Mouse (Mus musculus): ENCODE measurements around the gene Golga7b.
A peak's percentile ranks its signal among the peaks of the same experiment; 100 is the strongest.

The Golga7b gene

DNA sequence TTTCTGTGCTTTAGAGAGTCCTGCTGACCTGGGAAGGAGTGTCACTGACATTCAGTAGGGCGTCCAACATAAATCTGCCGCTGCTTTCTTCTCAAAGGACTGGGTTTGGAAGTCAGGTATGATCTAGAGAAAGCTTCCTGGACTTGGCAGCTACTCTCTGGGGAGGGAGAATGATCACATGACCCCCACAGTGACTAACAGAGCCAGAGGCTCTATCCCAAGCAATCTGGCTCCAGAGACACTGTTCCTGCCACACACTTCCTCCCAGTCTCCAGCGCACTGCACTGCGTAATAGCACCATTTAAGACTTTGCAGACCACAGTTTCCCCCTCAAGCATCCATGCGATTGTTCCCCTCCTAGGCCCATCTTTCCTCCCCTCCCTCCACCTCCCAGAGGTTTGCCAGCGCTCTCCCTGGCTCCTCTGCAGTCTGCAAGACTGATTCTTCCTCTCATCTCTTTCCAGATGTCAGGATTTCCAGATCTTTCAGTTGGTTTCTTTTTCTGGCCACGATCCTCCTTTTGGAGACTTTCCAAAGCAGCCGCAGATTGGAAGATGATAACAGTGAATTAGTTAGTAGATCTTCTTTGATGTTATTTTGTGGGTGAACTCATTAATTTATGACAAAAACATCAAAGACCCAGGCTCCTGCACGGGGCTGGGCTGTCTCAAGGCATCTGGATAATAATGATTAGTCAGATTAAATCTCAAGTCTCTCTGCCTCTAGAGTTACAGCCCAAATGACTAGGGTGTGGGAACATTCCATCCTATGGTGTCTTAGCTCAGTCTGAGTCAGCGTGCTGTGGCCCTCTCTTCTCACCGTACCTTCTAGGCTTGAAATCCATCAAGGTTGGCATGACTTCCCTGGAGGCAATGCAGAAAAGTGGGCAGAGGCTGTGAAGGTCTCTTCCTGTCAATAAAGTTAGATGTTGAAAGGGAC, 2.9 kb downstream of the Golga7b start:
- DNase-seq (ENCODE audit: low spot score in 2 of 2), result no peak

DNA sequence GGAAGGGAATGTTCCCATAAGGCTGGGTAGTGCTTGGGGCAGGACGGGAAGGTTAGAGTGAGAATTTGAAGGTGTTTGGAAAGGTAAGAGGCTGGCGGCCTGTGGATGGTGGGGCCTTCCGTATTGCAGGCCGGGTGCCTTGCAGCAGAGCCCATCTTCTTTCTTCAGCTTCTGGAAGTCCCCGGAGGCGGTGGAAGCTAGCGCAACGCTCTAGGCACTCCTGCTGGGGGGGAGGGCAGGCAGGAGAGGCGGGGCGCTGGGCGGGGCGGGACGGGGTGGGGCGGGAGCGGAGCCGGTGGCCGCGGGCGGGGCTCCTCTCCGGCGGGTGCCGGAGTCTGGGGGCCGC, 8.0 kb downstream of the Golga7b start:
- peak in 1 of 2 experiments; percentile 32 for DNase-seq (ENCODE audit: low spot score in 2 of 2)

DNA sequence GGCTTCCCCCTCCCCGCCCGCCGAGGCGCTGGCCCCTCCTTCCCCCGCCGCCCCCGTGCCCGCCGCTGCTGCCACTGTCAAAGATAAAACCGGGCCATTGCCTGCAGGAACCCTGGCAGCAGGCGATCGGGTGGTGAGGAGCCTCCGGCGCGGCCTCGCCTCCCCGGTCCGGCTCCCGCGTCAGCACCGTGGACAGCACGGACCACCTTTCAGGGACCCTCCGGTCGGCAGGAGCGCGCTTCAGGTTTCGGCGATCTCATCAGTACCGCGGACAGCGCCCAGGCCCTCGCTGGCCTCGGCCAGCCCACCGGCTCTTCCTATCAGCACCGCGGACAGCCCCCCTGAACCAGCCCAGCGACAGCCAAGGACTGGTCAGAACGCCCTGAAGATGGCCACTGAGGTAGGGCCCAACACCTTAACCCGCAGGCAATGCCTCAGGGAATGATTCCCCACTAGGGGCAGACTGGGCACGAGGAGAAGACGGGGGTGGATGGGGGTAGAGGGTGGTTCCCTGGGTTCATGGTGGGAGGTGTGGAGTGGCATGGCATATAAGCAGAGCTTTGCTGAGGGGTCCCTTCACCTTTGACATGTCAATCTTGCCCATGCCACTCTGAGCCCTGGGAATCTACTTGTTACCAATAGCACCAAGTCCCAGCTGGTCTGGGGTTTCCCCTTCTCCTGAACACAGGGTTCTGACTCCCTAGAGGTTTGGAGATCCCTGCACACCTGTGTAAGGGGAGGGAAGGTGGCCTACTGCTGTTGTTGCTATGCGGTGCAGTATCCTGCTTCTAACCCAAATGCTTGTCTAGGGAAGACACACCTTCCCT, 8.6 kb downstream of the Golga7b start:
- DNase-seq (ENCODE audit: low spot score in 2 of 2), result peak; percentile 36 to 40

DNA sequence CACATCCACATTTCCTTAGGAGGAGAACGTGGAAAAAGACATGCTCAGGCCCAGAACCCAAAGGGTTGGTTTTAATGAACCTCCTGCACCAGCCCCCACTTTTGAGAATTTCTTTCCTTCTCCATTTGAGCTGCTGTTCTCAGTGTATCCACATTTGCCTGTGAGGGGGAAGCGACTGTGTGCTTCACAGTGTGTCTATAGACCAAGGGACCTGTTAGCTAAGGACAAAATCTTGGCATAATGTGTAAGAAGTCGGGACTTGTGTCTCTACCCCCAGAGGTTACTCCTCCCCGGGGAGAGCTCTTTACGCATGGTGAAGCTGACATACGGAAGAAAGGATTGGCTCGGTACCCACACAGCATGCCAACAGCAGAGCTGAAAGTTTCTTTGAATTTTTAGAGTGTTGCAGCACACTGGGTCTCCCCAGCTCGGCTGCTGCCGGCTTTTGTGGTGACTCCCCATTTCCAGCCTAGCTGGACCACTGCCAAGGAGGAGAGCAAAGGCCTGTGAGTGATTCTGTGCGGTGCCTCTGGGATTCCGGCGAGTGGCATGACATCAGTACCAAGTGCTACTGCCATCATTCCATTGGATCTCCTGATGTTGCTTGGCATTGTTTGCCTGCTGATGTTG, 9.4 kb downstream of the Golga7b start:
- DNase-seq (ENCODE audit: low spot score in 2 of 2), result peak; percentile 16 to 41

DNA sequence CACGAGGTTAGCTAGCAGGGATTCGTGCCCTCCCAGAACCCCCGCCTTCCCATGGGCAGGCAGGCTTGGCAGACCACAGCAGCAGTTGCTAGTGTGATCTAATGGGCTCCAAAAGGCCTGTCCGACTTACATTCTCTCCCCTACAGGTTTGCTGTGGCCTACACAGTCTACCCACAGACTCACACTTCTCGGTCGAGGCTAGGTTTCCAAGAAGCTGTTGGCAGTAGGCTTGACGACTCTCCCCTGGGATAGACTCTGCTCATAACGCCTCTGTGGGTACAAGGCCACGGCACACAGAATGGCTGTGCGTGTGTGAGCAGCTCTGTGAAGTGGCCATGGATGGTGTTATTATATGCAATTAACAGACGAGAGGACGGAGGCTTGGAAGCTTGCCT, 9.9 kb downstream of the Golga7b start:
- DNase-seq (ENCODE audit: low spot score in 2 of 2), result no peak

DNA sequence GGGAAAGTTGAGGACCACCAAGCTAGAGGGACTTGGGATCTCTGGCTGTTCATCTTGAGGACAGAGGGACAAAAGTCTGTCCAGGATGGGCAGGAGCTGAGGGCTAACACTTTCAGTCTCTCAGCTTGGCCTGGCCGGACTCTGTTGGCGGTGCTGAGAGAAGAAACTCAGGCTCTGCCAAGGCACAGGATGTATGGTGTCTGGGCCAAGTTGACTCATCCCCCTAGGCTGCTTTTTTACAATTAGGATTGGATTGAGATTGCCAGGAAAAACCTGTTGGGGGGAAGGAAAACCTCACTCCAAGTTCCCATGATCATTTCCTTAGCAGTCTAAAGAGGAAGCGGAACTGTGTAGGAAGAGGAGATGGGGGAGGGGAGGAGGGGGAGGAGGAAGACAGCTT, 10.7 kb downstream of the Golga7b start:
- no peak for DNase-seq (ENCODE audit: low spot score in 2 of 2)

DNA sequence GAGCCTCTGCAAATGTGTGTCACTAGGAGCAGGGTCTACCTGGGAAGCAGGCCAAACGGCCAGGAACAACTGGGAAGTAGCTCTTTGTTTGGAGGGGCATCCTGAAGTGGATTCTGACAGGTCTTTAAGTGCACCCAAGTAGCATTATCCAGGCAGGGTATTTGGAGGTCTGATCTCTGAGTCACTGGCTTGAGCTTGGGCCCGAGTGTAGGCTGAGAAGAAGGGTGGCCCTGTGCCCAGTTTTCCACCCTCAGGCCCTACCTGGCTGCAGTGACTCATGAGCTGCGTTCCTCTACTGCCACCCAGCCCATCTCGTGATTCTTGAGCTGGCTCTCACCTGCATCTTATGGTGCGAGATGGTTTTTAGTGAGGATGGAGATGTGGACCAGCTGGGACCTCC, 11.2 kb downstream of the Golga7b start:
- DNase-seq (ENCODE audit: low spot score in 2 of 2), result no peak

DNA sequence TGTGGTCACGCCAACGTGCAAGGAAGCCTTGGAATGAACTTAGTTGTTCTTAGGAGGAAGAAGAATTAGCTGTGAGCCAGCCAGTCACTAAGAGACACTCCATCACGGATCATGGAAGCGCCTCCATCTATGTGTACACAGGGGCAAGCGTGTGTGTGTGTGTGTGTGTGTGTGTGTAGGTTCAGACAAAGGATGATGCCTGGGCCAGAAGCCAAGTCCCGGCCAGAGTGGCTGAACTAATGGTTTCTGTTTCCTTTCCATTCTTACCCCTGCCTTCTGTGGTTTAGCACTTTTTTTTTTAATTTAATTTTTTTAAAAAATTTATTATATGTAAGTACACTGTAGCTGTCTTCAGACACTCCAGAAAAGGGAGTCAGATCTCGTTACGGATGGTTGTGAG, 13.1 kb downstream of the Golga7b start:
- DNase-seq (ENCODE audit: low spot score in 2 of 2), result no peak

DNA sequence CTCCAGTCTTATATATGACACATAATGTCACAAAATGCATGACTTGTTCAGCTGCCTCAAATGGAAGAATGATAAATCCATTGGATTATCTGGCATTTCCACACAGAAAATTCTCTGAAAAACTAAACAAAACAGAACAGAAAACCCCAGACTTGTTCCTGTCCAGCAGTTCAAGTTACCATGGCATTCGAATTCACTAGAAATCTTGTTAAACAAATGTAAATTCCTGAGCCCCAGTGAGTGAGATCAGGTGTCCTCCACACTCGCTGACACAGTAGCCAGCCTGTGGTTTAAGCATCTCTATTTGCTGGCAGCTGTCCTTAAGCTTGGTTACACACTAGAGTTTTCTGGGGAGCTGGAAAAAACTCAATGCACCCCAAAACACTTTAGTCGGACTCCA, 16.1 kb downstream of the Golga7b start:
- no peak for DNase-seq (ENCODE audit: low spot score in 2 of 2)

DNA sequence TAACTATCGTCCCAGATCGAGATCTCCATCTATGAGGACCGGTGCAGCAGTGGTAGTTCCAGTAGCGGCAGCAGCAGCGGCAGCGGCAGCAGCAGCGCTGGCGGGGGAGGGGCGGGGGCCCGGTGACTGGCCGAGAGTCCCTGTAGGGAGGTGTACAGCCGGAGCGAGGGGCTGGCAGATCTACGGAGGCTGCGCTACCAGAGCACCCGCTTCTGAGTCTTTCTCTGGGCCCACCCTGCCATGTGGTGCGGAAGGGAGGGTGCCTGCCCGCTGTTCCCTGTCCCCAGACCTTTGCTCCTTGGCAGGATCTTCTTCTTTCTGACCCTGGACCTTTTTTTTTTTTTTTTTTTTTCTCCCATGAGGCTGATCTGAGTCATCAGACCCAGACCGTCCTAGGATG, 21.0 kb downstream of the Golga7b start:
- no peak for DNase-seq (ENCODE audit: low spot score in 2 of 2)

DNA sequence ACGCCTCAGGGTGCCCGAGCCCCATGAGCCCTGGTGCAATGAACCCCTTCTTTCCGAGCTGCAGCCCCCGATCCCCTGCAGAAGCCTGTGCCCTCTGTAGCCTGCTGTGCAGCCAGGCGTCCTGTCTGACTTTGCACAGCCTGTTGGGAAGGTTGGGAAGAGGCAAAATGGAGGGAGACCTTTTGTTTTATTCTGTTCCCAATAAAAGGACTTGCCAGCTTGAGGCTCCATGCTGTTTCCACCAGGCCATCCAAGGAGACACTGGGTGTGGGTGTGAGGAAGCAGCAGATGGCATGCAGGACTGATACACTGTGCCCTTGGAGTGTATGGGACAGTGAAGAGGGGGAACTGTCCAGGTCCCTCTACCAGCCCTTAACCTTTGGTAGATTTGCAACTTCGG, 22.7 kb downstream of the Golga7b start:
- DNase-seq (ENCODE audit: low spot score in 2 of 2), result no peak

DNA sequence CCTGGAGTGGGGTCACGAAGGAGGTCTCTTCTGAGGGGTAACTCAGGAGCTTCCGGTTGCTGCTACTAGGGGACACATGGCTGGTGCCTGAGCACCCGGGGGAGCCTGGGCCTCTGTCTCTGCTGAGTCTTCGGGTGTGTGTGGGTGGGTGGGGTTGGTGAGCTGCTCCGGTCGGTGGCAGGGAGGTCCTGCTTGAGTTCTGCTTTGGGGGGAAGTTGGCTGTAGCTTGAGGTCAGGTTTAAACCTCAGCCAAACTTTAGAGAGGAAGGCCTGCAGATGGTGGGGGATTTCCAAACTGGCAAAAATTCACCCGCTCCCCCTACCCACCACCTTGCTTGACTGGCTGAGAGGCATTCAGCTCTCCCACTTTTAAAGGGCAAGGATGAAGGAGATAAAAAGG, 23.8 kb downstream of the Golga7b start:
- no peak for DNase-seq (ENCODE audit: low spot score in 2 of 2)

DNA sequence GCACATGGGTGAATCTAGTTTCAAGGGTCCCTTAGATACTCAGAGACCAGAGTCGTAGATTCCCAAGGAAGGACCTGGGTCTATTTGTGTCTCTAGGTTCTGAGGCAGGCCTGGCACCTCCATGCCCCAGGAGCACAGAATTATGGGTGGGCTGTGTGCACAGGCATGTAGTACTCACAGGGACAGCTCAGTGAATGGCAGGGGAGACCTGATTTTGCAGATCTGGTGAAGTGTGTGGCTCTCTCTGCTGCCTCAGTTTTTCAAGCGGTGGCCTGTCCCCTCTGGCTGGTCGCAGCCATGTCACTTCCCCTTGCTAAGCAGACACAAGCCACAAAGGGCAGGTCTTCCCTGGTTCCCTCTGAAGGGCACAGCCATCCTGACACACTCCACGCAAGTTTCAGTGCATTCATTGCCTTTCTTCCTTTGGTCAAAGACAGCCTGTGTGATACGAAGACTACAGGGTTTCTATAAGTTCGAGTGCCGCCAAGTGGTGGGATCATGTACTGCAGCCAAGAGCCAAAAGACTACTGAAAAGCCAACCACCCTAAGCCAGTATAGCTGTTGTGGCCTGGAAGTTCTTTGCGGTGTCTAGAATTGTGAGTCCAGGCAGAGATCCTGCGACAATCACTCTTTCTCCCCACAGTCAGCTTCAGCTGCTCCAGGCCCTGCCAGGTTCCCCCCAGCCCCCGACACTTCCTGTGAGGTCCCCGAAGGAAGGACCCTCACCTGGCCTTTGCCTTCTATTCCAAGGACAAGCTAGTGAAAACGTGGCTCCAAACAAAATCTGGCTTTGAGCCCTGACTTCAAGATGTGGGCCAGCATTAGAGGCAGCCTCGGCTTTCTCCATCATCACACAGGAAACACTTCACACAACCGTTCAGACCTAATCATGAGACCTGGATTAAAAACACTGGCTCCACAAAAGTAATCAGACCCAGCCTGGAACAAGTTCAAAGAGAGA, 24.9 kb downstream of the Golga7b start:
- DNase-seq (ENCODE audit: low spot score in 2 of 2), result peak; percentile 93 to 99

DNA sequence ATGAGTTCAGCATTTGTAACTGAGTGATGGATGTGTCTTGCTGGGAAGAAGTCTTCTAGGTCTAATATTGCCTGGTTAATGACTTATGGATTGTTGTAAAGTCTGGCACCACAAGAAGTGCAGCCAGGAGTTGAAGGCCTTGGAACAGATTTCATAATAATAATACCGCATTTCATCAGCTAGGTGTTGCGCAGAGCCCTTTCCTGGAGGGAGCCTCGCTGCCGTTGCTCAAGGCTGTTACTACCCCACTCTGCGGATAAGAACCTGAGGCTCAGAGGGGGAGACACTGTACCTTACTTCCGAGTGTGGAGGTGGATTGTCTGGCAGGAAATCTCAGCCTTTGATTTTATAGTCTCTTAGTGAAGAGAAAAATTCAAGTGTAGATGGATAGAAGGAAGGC, 29.9 kb downstream of the Golga7b start:
- DNase-seq (ENCODE audit: low spot score in 2 of 2), result no peak

DNA sequence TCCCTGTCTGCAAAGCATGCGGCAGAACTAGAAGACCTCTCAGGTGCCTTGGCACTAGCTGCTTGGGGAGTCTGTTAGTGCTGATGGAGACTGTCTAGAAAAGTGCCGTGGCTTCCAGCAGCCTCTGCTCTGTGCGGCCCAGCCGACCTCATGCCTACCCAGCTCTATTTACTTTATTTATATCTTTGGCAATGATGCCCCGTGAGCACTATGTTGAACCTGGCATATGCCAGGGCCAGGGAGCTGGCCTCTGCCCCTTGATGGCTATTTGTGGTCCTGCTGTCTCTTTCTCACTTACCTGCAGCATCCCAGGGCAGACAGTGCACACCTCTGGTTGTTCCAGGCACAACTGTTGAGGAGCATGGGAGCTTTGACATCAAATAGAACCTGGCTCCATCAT, 31.1 kb downstream of the Golga7b start:
- no peak for DNase-seq (ENCODE audit: low spot score in 2 of 2)

DNA sequence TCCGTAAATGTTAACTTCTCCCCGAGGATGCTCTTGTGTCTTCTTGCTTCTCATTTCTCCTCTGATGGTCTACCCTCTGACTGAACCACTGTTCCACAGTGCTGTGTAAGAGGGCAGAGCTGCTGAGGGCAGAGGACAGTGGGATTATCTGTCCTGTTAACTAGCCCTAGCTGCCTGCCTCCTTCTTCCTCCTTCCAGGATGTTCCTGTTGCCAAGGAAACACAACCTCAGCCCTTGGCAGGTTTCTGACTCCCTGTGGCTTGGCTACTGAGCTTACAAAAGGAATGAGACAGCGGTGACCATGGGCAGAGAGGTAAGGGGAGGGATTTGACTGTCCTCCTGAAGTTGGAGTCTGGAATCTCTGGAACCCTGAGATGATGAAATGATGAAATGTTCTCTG, 32.2 kb downstream of the Golga7b start:
- DNase-seq (ENCODE audit: low spot score in 2 of 2), result no peak

DNA sequence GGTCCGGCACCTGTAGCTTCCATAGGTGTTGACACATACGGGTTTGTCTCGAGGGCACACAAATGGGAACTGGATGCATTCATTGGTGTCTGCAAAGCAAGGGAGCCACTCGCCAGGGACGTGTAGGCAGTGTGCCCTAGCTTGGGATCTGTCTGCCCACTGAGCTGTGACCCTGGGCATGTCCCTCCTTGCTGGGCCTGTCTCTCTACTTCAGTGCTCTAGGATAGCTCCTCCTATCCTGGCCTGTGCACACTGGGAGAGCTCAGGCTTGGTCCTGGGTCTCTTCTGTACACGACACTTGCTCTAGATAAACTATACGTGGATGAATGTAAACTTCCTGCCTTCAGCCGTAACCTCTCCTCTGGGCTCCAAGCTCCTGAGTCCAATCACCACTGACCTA, 36.8 kb downstream of the Golga7b start:
- no peak for DNase-seq (ENCODE audit: low spot score in 2 of 2)

DNA sequence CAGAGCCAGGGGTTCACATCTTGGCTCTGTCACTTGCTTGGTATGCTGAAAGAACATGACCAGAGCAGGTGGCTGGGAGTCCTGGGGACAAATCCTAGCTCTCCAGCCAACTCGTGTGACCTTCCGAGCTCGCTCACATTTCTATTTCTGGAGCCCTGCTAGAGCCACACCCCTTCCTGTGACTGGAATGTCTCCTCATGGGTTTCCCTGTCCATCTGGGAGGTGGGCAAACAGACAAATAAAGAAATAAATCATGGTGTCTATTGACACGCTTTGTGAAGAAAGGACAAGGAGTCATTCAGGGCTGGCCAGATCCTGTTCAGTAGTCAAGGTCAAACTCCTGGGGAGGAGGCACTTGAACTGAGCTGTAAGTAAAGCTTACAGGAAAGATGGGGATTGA, 41.0 kb downstream of the Golga7b start:
- no peak for DNase-seq (ENCODE audit: low spot score in 2 of 2)

DNA sequence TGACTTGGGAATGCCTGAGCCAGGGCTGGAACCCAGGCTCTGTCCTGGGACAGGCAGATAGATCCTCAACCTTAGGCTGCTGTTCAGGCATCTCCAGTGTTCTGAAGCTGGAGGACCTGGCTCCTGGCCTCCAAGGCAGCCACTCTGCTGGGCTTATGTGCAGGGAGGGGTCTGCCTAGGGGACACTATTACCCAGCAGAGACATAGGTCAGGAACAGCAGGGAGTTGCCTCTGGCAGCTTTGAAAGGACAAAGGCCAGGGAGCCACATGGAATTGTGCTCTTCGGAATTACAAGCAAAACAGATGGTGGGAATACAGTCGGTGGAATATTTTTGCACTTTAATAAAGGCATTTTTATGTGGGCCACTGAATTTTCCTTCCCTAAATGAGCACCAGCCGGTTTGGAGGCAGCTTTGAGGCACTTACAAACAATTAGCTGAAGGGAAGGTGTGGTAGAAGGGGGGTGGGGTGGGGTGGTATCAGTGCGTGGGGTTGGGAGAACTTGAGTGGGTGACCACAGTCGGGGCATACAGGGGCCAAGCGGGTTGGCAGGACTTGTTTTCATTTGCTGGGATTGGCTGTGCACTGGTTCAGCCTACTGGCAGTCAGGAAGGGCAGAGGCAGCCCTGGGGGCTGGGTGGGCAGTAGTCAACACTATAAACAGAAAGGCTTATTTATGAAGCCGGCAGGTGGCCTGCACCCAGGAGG, 43.7 kb downstream of the Golga7b start:
- DNase-seq (ENCODE audit: low spot score in 2 of 2), result no peak

DNA sequence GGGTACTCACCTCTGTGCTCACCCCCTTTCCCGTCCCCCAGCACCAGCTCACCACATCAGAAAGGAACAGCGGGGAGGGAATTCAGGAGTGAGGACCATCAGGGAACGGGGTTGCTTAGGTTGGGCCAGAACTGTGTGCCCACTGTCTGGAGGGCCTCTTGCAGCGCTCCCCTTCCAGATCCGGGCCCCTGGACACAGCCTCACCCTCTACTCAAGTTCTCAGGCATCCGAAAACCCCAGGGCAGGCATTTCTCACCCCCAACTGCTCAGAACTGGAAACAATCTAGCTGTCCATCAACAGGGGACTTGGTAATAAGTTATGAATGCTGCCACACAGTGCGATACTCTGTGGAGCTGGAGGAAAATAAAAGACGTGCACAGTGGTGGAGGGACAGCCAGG, 44.7 kb downstream of the Golga7b start:
- no peak for DNase-seq (ENCODE audit: low spot score in 2 of 2)

DNA sequence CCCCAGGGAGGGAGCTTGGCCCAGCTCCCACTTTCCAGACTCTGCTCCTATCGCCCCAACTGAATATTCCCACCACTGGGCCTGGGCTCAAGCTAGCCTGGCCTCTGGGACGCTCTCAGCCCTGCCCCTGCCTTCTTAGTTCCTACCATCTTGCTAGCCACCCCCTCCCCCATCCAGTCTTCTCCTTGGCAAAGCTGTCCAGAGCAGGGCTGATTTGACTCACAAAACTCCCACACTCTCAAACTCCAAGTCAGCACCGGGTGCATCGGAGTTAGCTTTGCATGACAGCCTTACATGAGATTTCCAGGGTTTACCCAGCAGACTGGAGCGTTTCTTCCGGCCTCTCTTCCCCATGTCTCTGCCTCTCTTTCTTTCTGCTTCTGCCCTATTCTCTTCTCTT, 45.8 kb downstream of the Golga7b start:
- DNase-seq (ENCODE audit: low spot score in 2 of 2), result no peak
